Mouse (Mus musculus) stomach, postnatal 0 days (tissue): ENCODE measurements around the gene Ankib1.
"Not testable (repeated sequence)": the region's sequence is repeated elsewhere in the genome, so short reads cannot be mapped to it uniquely, and the experiment has no call there.

Source experiments
- CTCF ChIP-seq: IDR thresholded peaks from 2 replicates; pipeline ENCODE4 v1.5.1; 2016; ENCODE audit warnings: antibody characterized with exemption, low read depth, mild to moderate bottlenecking, moderate library complexity
- EP300 ChIP-seq: optimal IDR thresholded peaks from 2 replicates; pipeline ENCODE3; 2016; ENCODE audit warnings: antibody characterized with exemption

GRCm38 (mm10) chr5:3652903-3653575 is 149.7 kb downstream of the Ankib1 start:
- TF ChIP-seq CTCF, EP300: not testable (repeated sequence)
